Mouse (Mus musculus) Patski (cell line): Measurements from ENCODE around the gene Brwd1. TPM values are rescaled to one million over a fixed set of nuclear protein-coding genes. Genes with fewer than 3 reads are reported as not detected.
"Not testable (repeated sequence)": the region's sequence is repeated elsewhere in the genome, so short reads cannot be mapped to it uniquely, and the experiment has no call there.

Source experiments
- ATAC-seq: fragments of 100-300 bp; one replicate; pipeline ENCODE4 v1.8.0; 2021
- CTCF ChIA-PET: fragments of 350-600 bp; sonication (Branson Sonifier 250); formaldehyde crosslinking; loops from one replicate; lab custom pipeline; 2022; ENCODE audit warnings: inconsistent platforms; lab: Charles Lee
- POLR2A ChIA-PET: fragments of 350-600 bp; sonication (Branson Sonifier 250); formaldehyde crosslinking; loops from one replicate; lab custom pipeline; 2022; ENCODE audit warnings: antibody characterized with exemption, inconsistent platforms; lab: Charles Lee
- DNase-seq: peaks from one replicate; pipeline ENCODE4 v3.0.0-alpha.2; 2011; ENCODE audit warnings: low read depth, low spot score
- H3K27me3 ChIP-seq: fragments of 371-371 bp; one replicate; pipeline ENCODE4 v1.5.1; 2021
- CTCF ChIP-seq: fragments of 100-300 bp; IDR thresholded peaks from one replicate; pipeline ENCODE4 v1.5.1; 2021
- in situ Hi-C: fragments of 300-500 bp; cut with MboI; formaldehyde crosslinking; loops from 3 replicates; pipeline ENCODE4 v1.11.1; 2018; ENCODE audit warnings: low pct_unique_long_range_greater_than_20kb, mixed read lengths
- polyA plus RNA-seq: library from polyadenylated mRNA; unstranded; gene quantifications from one replicate; pipeline ENCODE4 v1.2.3, GENCODE M21; 2021

The Brwd1 gene
- polyA plus RNA-seq, 1 experiment from 2014 or later, result 46.6 TPM

DNA sequence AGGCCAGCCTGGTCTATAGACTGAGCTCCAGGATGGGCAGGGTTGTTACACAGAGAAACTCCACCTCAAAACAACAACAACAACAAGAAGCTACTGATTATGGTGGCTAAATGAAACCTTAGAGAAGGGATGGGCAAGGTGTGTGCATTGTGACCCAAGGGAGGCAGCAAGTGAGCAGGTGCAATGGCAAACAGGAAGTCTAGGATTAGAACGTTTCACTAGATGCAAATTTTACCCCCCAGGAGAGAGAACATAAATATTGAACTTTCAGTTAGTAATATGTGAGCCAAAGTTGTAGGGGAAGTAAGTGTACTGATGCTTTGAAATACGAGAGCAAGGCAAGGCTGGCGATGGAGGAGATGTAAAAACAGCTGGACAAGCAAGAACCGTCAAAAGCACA is 27.3 kb upstream of the Brwd1 start:
- ATAC-seq (no peak), DNase-seq (no peak)
- no peak for TF ChIP-seq CTCF
- no peaks in the 10 kb centered on the region for H3K27me3 ChIP-seq
- POLR2A ChIA-PET, result no interaction called here
- CTCF ChIA-PET, result no interaction called here
- in situ Hi-C loops, result no loop called here

DNA sequence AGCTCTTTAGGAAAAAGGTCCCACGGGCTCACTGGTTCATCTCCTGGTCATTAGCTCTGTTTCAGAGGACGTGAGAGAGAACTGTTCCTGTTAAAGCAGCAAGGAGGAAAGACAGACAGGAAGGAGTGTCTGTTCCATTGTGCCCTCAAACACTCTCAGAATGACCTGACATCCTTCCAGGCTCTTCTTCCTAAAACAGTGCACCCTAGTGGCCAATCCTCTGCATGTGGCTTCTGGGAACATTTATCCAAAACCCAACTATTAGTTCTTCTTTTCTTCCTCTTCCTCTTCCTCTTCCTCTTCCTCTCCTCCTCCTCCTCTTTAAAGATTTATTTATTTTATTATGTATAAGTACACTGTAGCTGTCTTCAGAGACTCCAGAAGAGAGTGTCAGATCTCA is 20.7 kb upstream of the Brwd1 start:
- peak; percentile 73 for TF ChIP-seq CTCF
- no peaks in the 10 kb centered on the region for H3K27me3 ChIP-seq
- CTCF ChIA-PET, result interaction anchor here (0.8 to 1.8 kb wide), 5 partner anchors 10 to 105 kb away, joined by 3 to 7 read pairs (median 3); no protein-coding TSS in a partner anchor
- DNase-seq (no peak), ATAC-seq (no peak)
- POLR2A ChIA-PET, result no interaction called here
- in situ Hi-C loops, result no loop called here

DNA sequence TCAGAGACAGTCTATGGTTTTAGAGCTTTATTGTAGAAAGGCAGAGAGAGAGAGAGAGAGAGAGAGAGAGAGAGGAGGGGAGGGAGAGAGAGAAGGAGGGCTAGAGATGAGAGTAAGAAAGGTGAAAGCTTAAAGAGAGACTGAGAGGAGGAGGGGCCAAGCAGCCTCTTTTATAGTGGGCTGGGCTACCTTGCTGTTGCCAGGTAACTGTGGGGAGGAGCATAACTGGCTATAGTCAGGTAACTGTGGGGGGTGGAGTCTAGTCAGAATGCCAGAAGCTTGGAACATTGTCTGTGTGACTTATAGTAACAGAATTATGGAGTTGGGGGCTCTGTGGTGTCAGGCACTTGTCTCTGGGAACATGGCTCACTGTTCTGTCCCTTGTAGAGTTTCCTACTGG is 15.5 kb upstream of the Brwd1 start:
- ATAC-seq, DNase-seq, in situ Hi-C loops, H3K27me3 ChIP-seq: not testable (repeated sequence)
- POLR2A ChIA-PET, result interaction anchor here (0.6 kb wide), 1 partner anchor 1691 kb away, joined by 5 read pairs; no protein-coding TSS in a partner anchor
- CTCF ChIA-PET, result interaction anchor here (0.9 kb wide), 1 partner anchor 9 kb away, joined by 3 read pairs; no protein-coding TSS in a partner anchor

DNA sequence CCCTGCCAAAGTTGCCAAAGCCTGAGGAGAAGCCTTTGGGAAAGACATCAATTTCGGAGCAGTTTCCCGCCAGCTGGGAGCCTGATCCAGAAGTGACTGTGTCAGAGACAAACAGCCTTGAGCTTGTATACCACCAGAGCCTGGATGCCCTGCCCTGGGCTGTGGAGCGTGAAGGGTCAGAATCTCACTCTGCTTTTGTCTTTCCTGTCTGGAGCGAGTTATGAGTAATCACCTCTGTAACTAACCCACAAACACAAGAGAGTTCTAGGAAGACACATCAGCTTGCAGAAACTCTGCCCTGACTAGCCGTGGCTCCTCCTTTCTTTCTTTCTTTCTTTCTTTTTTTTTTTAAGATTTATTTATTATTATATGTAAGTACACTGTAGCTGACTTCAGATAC is 13.6 kb upstream of the Brwd1 start:
- no peaks in the 10 kb centered on the region for H3K27me3 ChIP-seq
- ChIA-PET CTCF (interaction anchor here (0.8 to 1.3 kb wide), 2 partner anchors 16 to 18 kb away, joined by 3 read pairs; no protein-coding TSS in a partner anchor), POLR2A (interaction anchor here (2.0 kb wide), 1 partner anchor 13 kb away, joined by 6 read pairs; the partner anchor contains the start of gene Brwd1)
- no peak for TF ChIP-seq CTCF
- DNase-seq (peak; percentile 80), ATAC-seq (no peak)
- in situ Hi-C loops, result no loop called here

DNA sequence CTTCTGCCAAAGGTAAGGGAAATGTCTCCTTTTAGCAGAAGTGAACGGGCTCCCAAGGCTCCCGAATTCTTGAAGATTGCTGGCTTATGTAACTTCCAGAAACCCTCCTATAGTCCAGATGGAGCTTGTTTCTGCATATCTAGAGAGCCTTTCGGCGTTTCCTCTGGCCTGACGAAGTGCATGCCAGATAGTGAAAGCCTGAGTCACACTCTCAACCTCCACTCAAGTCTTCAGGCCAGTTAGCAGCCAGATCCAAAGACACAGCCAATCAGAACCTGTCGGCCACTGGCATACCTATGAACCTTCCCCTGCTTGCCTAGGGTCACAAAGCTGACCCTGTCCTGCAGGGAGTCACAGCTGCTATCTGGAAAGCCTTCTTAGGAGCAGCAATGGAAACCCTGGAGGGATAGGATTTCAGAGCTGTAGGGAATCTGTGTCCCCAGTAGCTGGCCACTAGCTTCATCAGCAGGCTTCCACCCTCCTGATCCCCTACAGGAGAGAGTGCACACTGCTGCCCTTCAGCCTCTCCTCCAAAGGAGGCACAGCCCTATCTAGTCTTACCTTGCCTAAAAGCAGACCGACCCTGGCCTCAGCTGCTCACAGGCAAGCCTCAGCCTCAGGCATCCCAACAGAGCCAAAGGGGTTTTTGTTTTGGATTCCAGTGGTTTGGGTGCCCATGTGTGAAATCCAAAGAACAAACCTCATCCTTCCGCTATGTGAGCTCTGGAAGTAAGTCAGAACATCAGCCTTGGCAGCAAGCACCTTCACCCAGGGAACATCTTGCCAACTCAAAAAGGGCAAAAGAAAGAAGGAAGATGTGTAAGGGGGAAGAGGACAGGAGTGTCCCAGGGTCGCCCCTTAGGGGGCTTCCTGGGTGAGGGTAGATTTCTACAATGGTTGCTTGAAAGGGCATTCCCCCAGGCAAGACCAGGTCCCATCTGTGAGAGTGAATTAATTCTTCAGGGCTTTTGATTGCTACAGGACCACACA is 9.5 kb upstream of the Brwd1 start:
- no peak for TF ChIP-seq CTCF
- ChIA-PET CTCF (interaction anchor here (0.9 to 1.6 kb wide), 4 partner anchors 9 to 52 kb away, joined by 3 to 8 read pairs (median 5); partner anchors contain the start of gene Brwd1), POLR2A (interaction anchor here (1.5 to 1.9 kb wide), 2 partner anchors 10 to 32 kb away, joined by 3 to 21 read pairs; partner anchors contain the start of gene Brwd1)
- ATAC-seq, result peak; percentile 95
- DNase-seq, result peak; percentile 92
- in situ Hi-C loops, result no loop called here
- no peaks in the 10 kb centered on the region for H3K27me3 ChIP-seq

DNA sequence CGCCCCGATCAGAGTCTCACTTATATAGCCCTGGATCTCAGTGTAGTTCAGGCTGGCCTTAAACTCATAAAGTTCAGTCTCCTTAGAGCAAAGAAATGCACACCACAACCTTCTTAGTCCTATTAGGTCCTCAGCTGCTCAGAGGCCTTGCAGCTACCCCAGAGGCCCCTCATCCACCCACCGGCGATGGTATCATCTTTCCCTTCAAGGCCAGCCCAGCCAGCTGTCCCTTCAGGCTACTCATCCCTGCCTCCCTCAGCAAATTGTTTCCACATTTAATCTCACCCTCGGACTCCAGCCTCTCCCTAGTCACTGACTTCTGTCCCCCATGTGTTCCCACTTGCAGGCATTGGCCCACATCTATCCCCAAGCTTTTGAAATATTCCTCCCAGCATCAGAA is 5.8 kb upstream of the Brwd1 start:
- DNase-seq (no peak), ATAC-seq (no peak)
- in situ Hi-C loops, result no loop called here
- ChIA-PET POLR2A (no interaction called here), CTCF (no interaction called here)
- H3K27me3 ChIP-seq, result no peaks in the 10 kb centered on the region
- no peak for TF ChIP-seq CTCF

DNA sequence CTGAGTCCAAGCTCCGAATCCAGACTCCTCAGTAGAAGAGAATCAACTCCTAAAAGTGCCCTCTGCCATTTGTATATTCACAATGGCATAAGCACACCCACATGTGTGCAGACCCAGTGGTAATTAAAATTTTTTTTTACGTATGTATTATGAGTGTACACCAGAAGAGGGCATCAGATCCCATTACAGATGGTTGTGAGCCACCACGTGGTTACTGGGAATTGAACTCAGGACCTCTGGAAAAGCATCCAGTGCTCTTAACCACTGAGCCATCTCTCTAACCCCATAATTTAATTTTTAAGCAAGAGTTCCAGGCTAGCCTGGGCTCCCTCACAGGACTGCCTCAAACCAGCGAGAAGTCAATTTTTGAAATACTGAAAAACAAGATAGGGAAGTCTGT is 5.1 kb upstream of the Brwd1 start:
- POLR2A ChIA-PET, result no interaction called here
- no peak for TF ChIP-seq CTCF
- in situ Hi-C loops, result no loop called here

DNA sequence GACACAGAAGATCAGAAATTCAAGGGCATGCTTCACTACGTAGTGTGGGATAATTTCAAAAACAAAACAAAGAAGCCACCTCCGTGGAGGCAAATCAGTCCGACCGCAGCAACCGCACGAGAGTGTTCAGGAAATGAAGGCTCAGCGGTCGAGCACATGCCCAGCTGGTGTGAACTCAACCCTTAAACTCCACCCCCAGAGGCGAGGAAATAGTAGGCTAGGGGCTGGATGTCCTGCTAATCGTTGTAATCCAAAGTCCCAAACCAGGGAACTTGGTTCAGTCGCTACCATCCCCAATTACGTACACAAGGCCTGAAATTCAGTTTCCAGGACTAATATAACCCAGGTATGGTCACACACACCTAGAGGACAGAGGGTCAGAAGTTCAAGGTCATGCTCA is 4.7 kb upstream of the Brwd1 start:
- POLR2A ChIA-PET, result no interaction called here
- no peaks in the 10 kb centered on the region for H3K27me3 ChIP-seq
- DNase-seq (no peak), ATAC-seq (no peak)
- in situ Hi-C loops, result no loop called here
- no peak for TF ChIP-seq CTCF
- CTCF ChIA-PET, result no interaction called here

More for the DNA sequence above, 5.1 kb upstream of the Brwd1 start:
- DNase-seq (no peak), ATAC-seq (no peak)
- no peaks in the 10 kb centered on the region for H3K27me3 ChIP-seq
- CTCF ChIA-PET, result no interaction called here

DNA sequence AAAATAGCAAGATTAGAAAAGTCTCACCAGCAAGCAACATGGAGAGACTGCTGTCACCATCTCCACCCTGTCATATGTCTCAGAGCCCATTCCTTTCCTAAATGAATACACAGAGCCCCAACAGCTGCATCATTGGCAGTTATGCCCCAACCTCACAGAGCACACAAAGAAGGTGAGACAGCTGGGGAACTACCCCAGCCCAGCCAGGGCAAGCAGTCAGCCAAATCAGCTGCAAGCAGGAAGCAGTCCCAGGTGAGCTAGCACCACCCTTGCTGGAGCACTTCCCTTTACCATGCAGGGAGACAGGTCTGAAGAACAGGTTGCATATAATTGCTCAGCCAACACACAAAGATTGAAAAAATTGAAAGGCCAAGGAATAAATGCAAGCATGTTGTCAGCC is 3.3 kb upstream of the Brwd1 start:
- no peak for TF ChIP-seq CTCF
- POLR2A ChIA-PET, result no interaction called here
- H3K27me3 ChIP-seq, result no peaks in the 10 kb centered on the region
- DNase-seq, result no peak
- in situ Hi-C loops, result no loop called here
- no peak for ATAC-seq
- CTCF ChIA-PET, result no interaction called here

DNA sequence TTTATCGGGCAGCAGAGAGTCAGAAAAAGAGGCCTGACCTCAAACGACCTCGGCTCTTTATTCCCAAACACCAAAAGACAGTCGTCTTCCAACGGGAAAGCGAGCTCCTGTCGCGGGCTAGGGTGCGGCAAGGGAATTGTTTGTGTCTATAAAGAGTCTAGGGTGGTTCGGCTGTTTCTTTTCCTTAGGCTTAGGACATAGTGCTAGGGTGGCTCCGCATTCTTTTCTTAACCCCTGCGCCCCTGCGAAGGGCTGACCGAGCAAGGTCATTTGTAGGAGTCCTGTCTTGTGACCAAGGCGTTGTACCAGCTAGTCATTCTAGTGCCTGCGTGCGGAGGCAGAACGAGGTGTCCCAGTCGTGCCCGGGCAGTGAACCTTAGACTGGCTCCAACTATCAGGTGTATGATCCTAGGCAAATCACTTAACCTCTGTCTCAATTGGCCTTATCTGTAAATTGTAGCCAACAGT is 887 bp upstream of the Brwd1 start:
- in situ Hi-C loops, result no loop called here
- ATAC-seq, result no peak
- no peak for TF ChIP-seq CTCF
- H3K27me3 ChIP-seq, result no peaks in the 10 kb centered on the region
- ChIA-PET CTCF (interaction anchor here (2.3 kb wide), 1 partner anchor 8 kb away, joined by 8 read pairs; no protein-coding TSS in a partner anchor), POLR2A (interaction anchor here (0.9 to 3.5 kb wide), 4 partner anchors 9 to 61 kb away, joined by 3 to 21 read pairs (median 6); no protein-coding TSS in a partner anchor)
- no peak for DNase-seq
